Mouse (Mus musculus) splenic B cell, adult 2 months (primary cell): ENCODE results near the gene Rai1.

Source experiments
- DNase-seq: peaks from one replicate; pipeline ENCODE4 v3.0.0-alpha.2; 2011; ENCODE audit warnings: low read depth, low spot score
- H3K27me3 ChIP-seq: 2 replicates; pipeline ENCODE4 v1.6.1; 2012; ENCODE audit warnings: mild to moderate bottlenecking, low read length, moderate library complexity, mixed read lengths; ENCODE audit not compliant: control insufficient read depth, poor library complexity, insufficient read depth, severe bottlenecking
- H3K36me3 ChIP-seq: 2 replicates; pipeline ENCODE4 v1.6.1; 2012; ENCODE audit warnings: mild to moderate bottlenecking, low read length, moderate library complexity, mixed read lengths; ENCODE audit not compliant: control insufficient read depth, poor library complexity, insufficient read depth, severe bottlenecking

Rai1 gene

DNA sequence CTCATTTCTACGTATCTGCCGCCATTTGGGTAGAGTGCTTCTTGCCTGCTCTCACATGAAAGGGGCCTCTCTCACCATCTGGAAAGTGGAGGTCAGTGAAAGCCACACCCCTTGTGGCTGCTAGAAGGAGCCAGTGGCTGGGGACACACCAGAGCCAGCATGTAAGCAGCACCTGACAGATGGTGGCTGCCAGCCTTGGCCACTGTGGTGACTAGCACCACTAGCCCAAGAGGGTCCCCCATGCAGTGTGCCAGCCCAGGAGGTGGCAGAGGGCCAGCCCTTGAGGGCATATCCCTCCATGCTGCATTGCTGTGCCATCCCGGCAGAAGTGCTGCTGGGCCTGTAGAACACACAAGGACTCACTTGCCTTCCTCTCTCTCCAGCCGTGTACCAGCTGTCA is 88.7 kb downstream of the Rai1 start:
- H3K36me3 ChIP-seq, result no peaks in the 10 kb centered on the region
- no peak for DNase-seq

GRCm38 (mm10) chr11:60195108-60195507 is 90.3 kb downstream of the Rai1 start:
- no peaks in the 10 kb centered on the region for H3K27me3 ChIP-seq
- no peaks in the 10 kb centered on the region for H3K36me3 ChIP-seq
- DNase-seq, result peak; percentile 71

More for the DNA sequence above, 88.7 kb downstream of the Rai1 start:
- H3K27me3 ChIP-seq, result no peaks in the 10 kb centered on the region

DNA sequence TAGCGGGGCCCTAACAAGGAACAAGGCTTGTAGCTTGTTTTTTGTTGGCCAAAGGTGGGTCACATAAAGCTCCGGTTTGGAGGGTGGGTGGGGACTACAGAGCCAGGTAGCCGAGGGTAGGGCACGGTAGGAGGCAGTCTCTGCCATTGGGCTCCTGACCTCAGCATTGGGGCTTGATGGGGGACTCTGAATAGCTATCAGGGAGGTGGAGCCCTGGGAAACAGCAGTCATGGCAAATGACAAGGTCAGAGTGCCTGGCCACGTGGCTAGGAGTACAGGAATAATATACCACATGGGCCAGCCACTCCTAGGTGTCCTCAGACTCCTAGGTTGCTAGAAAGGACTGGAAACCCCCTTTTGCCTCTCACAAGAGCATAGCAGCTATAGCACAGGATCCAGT is 91.5 kb downstream of the Rai1 start:
- Histone ChIP-seq H3K36me3 (no peaks in the 10 kb centered on the region; the same call in none of the 2 replicates), H3K27me3 (no peaks in the 10 kb centered on the region)
- DNase-seq, result no peak

DNA sequence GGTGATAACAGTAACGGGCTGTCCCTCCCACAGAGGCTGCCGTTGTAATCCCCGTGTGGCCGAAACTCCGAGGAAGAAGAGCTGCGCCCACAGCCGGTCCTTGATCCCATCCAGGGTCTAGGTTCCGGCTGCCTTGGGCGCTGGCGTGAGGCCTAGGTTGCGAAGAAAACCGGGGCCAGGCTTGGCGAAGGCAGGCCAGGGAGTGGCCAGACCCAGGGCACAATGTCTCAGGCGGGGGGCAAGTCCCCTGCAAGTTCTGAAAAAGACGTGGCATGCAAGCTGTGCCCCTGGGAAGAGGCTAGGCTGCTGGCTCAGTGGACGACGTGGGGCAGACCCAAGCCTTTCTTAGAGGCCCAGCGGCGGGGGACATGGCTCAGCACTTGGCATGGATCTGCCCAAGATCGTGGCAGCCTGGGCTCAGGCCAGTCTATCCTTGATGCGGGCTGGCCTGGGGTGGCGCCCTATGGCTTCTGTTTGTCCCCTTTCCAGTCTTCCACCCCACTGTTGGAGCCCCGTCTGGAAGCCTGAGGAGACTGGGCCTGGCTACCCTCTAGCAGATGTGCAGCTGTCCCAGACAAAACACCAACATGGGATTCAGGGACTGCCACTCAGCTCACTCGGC is 93.3 kb downstream of the Rai1 start:
- H3K36me3 ChIP-seq, result peaks cover 2% of the 10 kb centered on the region
- DNase-seq, result no peak
- no peaks in the 10 kb centered on the region for H3K27me3 ChIP-seq

- peaks cover 2% of the 10 kb centered on the region for H3K36me3 ChIP-seq
- H3K27me3 ChIP-seq, result no peaks in the 10 kb centered on the region
- no peak for DNase-seq
Observed at GRCm38 (mm10) chr11:60198651-60199050, 93.8 kb downstream of the Rai1 start.

DNA sequence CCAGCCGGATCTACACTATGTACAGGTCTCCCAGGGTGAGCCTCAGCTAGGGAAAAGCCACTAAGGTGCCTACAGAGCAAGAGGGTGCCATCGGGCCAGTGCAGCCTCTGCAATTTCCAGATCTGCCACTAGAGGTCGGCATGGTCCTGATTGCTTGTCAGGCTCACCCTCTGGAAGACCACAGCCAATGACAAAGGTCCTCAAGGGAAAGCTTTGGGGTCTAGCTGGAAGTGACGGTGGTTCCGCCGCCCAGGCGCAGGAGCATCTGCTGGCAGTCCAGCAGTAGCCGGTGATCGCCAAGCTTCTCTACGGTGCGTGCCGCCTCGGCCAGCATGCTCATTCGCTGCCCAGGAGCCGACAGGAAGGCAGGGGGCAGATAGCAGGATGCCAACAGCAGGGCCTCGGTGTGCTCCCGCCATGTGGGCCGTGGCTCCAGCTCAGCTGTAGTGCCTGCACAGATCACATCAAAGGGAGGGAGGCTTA is 94.9 kb downstream of the Rai1 start:
- Histone ChIP-seq H3K36me3 (peaks cover 4% of the 10 kb centered on the region), H3K27me3 (no peaks in the 10 kb centered on the region)
- peak; percentile 89 for DNase-seq

DNA sequence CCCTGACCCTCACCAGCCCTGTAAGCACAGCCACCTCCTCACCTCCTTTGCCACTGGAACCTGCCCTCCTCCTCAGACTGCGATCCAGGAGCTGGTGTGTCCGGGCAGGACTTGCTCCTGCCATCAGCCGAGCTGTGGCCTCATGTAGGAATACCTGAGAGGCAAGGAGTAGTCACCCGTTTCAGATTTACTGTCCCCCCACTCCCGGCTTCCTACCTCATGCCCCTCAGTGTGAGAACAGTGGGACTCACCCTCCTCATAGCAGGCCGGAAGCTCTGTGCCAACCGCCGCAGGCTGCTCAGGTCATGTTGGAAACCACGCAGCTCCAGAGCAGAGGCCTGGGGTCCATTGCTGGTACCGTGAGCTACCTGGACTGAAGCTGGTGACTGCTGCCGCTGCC is 95.6 kb downstream of the Rai1 start:
- DNase-seq, result no peak
- H3K36me3 ChIP-seq, result peaks cover 6% of the 10 kb centered on the region
- H3K27me3 ChIP-seq, result no peaks in the 10 kb centered on the region

DNA sequence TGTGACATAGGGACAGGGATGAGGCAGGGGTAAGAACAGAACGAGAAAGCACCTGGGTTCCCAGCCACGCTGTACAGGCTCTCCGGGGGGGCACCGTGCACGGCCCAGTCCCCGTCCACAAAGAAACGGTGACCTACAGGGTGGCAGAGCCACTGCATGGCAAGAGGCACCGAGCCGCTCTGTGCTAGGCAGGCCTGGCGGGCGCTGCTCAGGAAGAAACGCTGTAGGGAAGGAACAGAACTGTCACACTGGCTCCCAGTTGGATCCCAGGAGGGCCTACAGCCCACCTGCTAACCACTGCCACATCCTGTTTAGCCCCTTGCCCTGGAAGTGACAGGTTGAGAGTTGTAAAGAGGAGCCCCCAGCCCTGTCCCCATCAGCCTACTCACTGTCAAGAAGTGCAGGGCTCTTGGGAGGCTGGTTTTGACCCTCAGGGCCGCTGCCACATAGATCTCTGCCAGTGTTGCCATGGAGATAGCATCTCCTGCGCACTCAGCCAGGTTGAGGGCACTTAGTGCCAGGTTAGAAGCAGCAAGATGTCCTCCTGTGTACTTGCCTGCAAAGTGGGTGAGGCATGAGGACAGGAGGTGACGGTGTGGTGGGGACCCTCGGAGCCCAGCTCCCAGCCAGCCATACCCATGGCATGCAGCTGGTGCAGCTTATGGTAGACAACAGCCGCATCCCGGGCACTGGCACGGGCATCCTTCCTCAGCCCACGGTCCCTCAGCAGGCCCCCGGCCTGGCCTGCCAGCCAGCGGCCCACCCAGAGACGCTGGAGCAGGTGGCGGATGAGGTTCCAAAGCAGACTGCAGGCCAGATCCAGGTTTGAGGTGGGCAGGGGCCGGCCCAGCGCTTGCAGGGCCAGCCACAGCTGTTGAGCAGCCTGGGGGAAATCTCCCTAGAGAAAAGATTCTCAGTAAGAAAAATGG is 98.2 kb downstream of the Rai1 start:
- H3K36me3 ChIP-seq, result peaks cover 6% of the 10 kb centered on the region
- H3K27me3 ChIP-seq, result no peaks in the 10 kb centered on the region
- no peak for DNase-seq

GRCm38 (mm10) chr11:60205026-60205425 is 100.2 kb downstream of the Rai1 start:
- DNase-seq, result no peak
- H3K27me3 ChIP-seq, result no peaks in the 10 kb centered on the region
- H3K36me3 ChIP-seq, result peaks cover 6% of the 10 kb centered on the region

- DNase-seq, result no peak
- peaks cover 6% of the 10 kb centered on the region for H3K36me3 ChIP-seq
- no peaks in the 10 kb centered on the region for H3K27me3 ChIP-seq
Observed at GRCm38 (mm10) chr11:60206207-60206606, 101.4 kb downstream of the Rai1 start.

- DNase-seq, result no peak
- Histone ChIP-seq H3K27me3 (no peaks in the 10 kb centered on the region), H3K36me3 (peaks cover 4% of the 10 kb centered on the region; the same call in 1 of the 2 replicates)
Observed at GRCm38 (mm10) chr11:60208201-60208600, 103.4 kb downstream of the Rai1 start.

DNA sequence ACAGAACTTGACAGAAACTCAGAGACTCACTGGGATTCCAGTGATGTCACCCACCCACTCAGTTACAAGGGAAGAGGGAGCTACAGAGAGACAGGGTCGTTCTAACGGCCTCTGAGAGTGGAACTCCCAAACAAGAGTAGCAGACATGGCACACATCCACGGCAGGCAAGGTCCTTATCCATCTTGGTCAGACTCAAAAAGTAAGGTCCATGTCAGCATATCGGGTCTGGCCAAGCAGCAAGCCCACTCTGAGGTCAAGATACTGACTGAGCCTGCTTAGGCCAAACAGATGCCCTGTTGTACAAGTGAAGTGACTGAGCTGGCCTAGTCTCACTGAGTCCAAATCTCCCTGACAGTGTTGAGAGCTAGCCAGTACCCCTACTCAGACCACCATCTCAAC is 103.9 kb downstream of the Rai1 start:
- Histone ChIP-seq H3K27me3 (no peaks in the 10 kb centered on the region), H3K36me3 (peaks cover 4% of the 10 kb centered on the region; the same call in 1 of the 2 replicates)
- DNase-seq, result no peak

- DNase-seq, result no peak
- H3K36me3 ChIP-seq, result peaks cover 2% of the 10 kb centered on the region; the same call in 1 of the 2 replicates
- no peaks in the 10 kb centered on the region for H3K27me3 ChIP-seq
Observed at GRCm38 (mm10) chr11:60209217-60209932, 104.6 kb downstream of the Rai1 start.

- DNase-seq, result no peak
- H3K27me3 ChIP-seq, result no peaks in the 10 kb centered on the region
- H3K36me3 ChIP-seq, result peaks cover 2% of the 10 kb centered on the region; the same call in 1 of the 2 replicates
Observed at GRCm38 (mm10) chr11:60209933-60210249, 105.1 kb downstream of the Rai1 start.

GRCm38 (mm10) chr11:60210305-60210724 is 105.5 kb downstream of the Rai1 start:
- H3K27me3 ChIP-seq, result no peaks in the 10 kb centered on the region
- H3K36me3 ChIP-seq, result no peaks in the 10 kb centered on the region
- peak; percentile 94 for DNase-seq
